Mouse (Mus musculus): Measurements from ENCODE around the gene Tnni3k.

The Tnni3k gene

GRCm38 (mm10) chr3:154896737-154897136 lies 158.5 kb downstream of the Tnni3k start:
- WGBS, result 79% methylated on average over 7 of the region's 7 CpGs

GRCm38 (mm10) chr3:154893225-154893624 lies 162.0 kb downstream of the Tnni3k start:
- WGBS, result 97% methylated on average over 3 of the region's 3 CpGs

DNA sequence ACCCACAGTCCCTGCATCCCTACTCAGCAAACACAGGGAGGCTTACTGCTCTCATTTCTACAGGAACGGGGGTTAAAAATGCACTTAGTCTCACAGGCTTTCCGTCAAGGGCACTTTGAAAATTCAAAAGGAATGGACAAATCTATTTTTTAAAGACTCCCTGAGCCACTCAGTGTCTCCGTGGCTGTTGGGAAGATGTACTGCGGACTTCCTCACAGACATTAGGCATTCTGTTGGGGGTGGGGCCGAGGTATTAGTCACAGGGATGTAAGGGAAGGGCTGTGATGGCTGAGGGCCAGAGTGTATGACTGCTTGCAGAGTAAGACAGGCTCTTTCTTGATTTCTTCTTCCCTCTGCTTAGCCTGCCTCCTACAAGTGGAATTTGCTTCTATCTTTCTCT lies 169.8 kb downstream of the Tnni3k start:
- WGBS, result 40% methylated on average over 5 of the region's 5 CpGs

GRCm38 (mm10) chr3:154885048-154885447 lies 170.2 kb downstream of the Tnni3k start:
- WGBS, result 79% methylated on average over 5 of the region's 5 CpGs

GRCm38 (mm10) chr3:154881428-154881986 lies 173.7 kb downstream of the Tnni3k start:
- WGBS, result 73% methylated on average over 2 of the region's 2 CpGs

DNA sequence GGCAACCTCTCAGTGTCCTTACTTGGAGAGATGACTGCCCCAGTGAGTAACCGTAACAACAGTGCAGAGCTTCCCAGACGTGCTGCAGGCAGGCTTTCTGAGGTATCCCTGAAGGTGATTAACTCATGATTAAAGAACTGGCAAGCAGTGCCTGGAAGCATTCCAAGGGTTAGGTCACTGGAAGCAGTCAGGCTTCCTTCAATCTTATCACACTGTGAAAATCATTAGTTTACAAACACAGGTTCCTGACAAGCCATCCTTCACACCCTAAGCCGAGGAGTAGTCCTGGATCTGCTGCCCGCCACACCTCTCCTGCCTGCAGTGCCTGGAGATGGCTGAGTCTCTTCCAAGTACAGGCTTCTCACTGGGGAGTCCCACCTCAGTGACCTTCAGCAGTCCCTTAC lies 174.7 kb downstream of the Tnni3k start:
- WGBS, result 52% methylated on average over 4 of the region's 4 CpGs

DNA sequence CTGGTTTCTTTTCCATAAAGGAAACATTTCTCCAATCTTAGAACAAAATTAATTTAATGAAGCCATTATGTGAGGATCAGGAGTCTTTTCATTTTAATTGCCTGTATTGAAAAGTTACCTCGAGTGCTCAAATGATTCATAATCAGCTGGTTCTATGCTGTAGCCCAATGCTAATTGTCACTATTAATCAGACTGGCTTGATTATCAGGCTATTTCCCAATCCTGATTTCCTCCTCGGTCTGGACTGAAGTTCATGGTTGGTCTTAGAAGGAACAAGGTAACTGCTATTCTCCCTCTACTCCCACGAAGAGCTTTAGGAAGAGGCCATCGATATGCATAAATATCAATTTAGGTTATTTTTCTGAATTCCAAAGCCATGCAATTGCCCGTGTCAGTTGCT lies 175.1 kb downstream of the Tnni3k start:
- 64% methylated on average over 5 of the region's 5 CpGs for WGBS

- WGBS, result 61% methylated on average over 2 of the region's 2 CpGs
Observed at GRCm38 (mm10) chr3:154879515-154879914, 175.7 kb downstream of the Tnni3k start.

DNA sequence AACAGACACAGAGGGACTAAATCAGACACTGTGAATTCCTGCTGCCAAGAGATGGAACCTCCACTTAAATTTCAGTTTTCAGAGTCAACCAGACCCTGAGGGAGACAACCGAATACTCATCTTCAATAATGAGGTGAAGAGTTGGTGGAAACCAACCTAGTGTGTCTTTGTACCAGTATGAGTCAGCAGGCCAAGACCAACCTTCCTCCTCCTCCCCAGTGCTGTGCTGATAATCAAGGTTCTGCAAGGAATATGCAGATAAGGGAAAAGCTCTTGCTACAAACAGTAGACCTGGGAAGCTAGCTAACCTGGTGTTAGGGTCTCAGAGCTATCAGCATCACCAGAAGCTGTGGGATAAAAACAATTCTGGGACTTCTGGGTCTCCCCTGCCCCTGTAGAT lies 176.1 kb downstream of the Tnni3k start:
- WGBS, result 78% methylated on average over 1 of the region's 1 CpGs

DNA sequence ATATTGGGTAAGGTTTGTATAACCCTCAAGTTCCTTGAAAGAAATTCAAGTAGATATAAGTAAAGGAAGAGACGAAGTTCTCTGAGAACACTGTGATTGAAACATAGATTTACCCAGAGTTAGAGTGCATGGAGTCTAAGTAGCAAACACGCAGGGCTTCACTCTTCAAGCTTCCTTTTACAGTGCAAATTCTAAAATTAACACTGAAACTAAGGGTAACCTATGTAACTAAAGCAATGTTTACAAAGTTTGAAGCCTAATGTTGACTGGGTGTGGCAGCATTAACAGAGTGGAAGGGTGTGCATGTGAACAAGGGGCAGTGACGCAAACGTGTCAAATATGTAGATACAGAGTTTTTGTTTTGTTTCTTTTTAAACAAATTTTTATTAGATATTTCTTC lies 186.4 kb downstream of the Tnni3k start:
- WGBS, result 96% methylated on average over 4 of the region's 4 CpGs

DNA sequence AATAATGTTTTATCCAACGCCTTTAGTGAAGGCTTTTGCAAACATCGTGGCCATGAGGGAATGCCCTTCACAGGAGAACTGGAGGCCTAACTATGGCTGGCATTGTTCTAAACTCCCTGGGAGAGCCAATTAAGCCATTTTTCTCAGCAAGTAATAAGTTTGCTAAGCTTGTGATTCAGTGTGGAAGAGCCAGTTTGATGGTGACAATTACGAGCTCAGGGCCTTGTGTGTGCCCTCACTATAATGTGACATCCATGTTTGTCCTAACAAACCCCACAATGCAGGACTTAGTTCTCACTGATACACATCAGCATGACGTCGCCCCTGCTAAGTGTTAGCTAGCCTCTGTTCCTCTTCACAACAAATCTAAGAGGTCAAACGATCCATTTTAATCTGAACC lies 193.3 kb downstream of the Tnni3k start:
- 53% methylated on average over 6 of the region's 6 CpGs for whole genome bisulfite sequencing

DNA sequence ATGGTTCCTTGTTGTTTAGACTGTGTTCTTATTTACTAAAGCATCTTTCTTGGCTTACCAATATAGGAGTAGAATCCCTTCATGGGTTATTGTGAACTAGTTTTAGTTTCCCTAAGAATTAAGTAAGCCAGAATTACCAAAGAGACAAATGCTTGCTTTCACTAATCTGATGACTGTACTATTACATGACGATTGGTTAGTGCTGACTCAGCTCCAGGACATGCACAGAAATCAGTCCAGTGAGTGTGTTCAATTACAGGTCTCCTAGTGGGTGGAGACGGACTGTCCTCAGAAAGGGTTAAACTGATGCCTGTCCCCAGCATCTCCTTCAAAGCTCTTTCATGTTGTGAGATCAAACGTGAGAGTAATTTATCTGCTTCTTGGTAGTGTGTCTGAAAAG lies 195.5 kb downstream of the Tnni3k start:
- 57% methylated on average over 3 of the region's 3 CpGs for WGBS

- 26% methylated on average over 6 of the region's 6 CpGs for WGBS
Observed at GRCm38 (mm10) chr3:154853257-154853656, 201.9 kb downstream of the Tnni3k start.

DNA sequence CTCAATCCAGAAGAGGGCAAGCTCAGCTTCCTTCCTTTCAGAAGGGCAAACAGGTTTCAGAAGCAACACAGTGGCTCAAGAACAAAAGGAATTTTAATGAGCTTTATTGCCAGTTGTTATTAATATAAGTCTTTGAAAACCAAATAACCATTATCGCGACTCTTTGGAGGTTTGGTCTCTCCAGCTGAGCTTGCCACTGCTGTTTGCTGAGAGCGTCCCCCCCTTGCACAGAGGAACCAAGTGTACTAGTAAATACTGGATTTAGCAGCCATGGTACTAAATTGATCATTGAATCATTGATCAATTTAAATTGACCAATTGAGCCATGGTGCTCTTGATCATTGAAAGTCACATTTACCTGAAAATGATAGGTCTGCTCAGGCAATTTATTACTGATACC lies 202.9 kb downstream of the Tnni3k start:
- WGBS, result 69% methylated on average over 3 of the region's 3 CpGs

- WGBS, result 86% methylated on average over 7 of the region's 7 CpGs
Observed at GRCm38 (mm10) chr3:154842247-154842646, 213.0 kb downstream of the Tnni3k start.

DNA sequence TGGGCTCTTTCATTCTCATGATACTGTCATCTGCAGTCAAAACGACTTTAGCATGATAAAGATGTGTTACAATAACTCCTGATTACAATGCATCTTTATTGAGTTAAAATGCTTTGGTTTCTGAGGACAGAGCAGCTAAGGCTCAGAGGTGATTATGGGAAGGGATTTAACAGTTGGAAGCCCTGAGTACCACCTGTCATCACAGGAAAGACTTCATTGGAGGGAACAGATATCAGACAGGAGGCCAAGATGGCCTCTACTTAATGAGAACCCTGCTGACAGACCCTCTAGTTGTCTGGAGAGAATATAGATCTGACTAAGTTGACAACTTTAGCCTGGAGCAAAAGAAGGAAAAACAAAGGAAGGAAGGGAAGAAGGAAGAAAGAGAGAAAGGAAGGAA lies 214.1 kb downstream of the Tnni3k start:
- 54% methylated on average over 1 of the region's 1 CpGs for WGBS

- 95% methylated on average over 11 of the region's 11 CpGs for WGBS
Observed at GRCm38 (mm10) chr3:154837861-154838260, 217.3 kb downstream of the Tnni3k start.

DNA sequence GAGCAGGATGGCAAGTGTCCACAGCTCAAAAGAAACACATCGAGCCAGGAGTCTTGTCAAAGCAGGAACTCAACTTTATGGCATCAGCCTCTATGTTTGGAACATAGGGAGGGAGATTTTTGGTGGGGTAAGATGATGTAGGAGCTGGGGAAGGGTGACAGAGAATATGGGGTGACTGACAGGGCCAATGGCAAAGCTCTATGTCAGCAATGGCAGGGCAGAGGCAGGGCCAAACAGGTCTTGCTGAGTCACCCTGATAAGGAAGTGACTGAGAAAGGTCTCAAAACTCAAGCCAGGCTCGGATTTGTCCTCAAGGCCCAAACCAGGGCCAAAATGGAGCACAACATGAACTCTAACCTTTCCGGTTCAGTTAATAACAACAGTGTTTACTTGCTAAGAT lies 219.1 kb downstream of the Tnni3k start:
- 76% methylated on average over 3 of the region's 3 CpGs for WGBS

DNA sequence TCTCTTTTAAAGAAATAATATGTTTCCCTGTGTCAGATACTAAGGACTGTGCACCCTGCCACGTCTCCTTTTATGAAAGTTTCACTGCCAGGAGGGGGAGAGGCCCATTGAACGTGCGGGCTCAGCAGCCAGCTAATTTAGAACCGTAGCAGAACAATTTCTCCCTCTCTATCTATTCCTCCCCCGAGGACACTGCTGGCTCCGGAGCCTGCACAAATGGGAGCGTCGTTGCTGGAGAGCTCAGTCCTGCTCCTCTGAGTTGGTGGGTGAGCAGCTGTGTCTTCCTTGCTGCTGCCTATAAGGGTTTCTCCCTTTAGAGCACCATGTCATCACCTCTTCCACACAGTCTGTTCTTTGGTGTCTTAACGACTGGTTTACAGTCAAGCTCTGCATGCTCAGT lies 220.8 kb downstream of the Tnni3k start:
- 26% methylated on average over 9 of the region's 9 CpGs for WGBS

DNA sequence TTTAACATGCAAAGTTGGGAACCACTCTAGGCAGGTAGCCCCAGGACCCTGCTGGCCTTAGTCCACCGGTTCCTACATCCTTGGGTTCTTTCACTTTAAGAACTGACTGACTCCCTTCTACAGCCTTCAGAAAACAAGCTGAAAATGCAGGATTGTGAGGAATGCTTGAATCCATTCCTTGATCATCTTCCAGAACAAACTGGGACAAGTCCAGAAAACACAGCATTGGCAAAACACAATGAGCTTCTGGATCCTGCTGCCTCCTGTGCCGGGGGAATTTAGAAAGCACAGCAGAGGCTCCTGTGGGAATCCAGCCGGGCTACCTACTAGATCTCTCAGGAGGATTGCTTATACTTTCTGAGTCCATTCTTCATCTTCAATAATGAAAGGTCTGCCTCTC lies 229.5 kb downstream of the Tnni3k start:
- 34% methylated on average over 3 of the region's 3 CpGs for WGBS

GRCm38 (mm10) chr3:154824713-154825112 lies 230.5 kb downstream of the Tnni3k start:
- WGBS, result 49% methylated on average over 4 of the region's 4 CpGs

DNA sequence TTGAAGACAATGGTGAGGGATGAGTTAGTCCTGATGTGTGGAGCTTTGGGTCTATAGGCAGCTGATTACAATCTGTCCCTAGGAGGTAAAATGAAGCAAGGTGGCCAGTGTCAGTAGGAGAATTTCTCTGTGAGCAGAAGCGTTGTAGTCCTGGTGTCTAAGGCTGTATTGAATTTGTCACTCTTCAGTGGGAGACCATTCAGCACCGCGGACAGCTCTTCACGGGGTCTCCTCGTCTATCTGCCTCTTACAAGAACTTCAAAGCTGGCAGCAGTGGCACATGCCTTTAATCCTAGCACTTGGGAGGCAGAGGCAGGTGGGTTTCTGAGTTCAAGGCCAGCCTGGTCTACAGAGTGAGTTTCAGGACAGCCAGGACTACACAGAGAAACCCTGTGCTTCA lies 235.5 kb downstream of the Tnni3k start:
- WGBS, result 58% methylated on average over 5 of the region's 5 CpGs

DNA sequence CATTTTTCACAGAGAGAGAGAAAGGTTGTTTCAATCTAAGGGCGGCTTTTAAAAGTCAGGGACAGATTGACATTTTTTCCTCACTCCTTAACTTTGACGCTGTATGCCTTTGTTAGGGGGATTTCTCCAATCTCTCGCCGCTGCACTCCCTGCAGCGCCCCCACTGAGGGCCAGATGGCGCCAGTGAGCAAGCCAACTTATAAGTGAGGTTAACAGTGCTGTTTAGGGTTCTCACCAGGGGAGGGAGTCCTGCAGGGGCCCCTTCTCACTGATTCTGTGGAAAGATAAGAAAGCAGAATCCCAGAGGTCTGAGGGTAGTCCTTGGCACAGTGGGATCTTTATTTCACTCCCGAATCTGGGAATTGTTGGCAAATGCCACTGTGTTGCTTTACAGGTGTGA lies 237.5 kb downstream of the Tnni3k start:
- WGBS, result 5% methylated on average over 7 of the region's 7 CpGs

- 21% methylated on average over 19 of the region's 19 CpGs for WGBS
Observed at GRCm38 (mm10) chr3:154816801-154817625, 238.2 kb downstream of the Tnni3k start.
